Mouse (Mus musculus): ENCODE measurements at regions not wholly inside any gene's neighbourhood (a gene's known extent, or its start where the extent isn't known, plus 50 kb on each side); places are given as distances from the start of the nearest gene placed in this dataset.
A peak's percentile ranks its signal among the peaks of the same experiment; 100 is the strongest.

DNA sequence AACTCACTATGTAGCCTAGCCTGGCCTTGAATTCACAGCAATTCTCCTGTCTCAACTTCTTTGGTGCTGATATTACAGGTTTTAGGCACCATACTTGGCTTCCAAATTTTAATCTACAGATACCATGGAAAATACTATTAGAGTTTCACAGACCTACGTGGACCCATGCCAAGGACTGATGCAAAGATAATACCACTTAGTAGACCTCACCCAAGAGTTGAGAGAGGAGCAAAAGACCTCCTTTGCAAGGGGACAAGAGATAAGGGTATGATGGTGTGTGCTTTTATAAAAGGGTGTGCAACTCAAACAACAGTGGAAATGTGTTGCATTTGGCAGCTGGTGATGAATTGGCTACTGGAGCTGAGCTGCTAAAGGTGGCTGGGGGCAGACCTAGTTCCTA, 358.6 kb upstream of the Diaph2 start:
- no peak for DNase-seq (ENCODE audit: low spot score)

DNA sequence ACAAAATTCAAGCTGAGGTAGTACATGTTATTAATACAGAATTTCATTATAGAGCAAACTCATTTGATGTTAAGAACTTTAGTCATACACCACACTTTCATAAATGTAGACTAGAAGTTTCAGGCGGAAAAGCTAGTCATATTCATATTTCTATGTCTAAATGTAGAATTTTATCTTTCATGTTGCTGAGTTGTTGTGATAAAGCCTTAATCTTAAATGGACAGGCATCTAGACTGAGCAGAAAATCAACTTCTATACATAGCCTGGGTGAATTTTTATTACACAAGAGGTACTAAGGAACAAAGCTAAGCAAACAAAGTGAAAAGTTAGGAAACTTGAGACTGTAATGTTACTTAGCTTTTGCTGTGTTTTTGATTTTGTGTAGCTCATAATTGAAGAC, 341.8 kb upstream of the Diaph2 start:
- DNase-seq (ENCODE audit: low spot score) = no peak

DNA sequence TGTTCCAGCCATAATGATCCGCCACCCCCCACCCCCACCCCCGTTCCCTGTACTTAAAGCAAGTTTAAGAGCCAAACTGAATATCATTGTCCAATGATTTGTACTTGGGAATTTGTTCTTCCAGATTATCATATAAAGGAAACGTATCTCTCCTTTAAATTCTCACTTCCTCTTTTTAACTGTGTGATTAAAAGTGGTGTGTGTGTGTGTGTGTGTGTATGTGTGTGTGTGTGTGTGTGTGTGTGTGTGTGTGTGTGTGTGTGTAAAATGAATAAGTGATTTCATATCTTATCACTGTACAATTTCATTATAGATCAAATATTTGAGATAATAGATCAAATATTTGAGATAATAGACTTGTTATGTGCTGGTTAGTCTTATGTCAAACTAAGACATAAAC, 339.5 kb upstream of the Diaph2 start:
- no peak for DNase-seq (ENCODE audit: low spot score)

DNA sequence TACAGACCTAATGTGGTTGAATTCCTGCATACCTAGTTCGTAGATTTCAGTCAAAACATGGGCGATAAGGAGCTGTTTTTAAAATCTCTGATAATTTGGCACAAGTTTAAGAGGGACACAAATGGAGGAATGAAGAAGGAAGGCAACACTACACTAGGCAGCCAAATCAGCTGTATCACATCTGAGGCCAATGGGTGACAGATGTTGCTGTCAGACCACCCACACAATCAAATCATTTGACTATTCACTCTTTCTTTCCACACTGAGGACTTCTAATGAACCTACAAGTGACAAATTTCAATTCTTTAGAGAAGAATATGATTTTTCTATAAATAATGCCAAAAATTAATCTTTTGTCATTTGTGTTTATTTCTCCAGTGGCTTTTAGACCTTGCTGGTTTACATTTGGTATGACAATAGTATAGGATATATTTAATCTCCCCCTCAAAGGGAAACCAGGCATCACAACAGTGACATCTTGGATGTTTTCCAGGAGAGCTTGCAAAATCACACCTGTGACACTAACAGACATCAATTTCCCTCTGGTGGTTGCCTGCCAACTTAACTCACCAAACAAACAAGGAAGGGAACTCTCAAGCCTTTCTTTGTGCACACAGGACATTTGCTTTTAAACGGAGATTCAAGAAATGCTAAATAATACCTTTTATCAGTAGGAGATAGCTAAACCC, 336.5 kb upstream of the Diaph2 start:
- DNase-seq (ENCODE audit: low spot score) = no peak

DNA sequence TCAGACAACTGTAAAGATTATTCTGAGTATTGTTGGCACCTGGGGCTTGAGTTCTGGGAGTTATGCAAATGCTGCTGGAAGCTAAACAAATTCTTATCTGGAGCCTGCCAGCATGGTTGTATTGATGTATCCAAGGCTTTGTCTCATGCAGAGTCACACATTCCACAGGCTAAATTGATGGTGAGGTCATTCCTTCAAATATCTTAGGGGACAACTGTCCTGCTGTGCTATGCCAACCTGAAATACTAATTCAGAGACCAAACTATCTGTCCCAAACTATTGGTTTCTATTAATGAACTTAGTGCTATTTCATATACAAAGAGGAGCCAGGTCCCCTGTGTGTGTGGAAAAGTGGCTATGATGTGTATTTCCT, 335.9 kb upstream of the Diaph2 start:
- DNase-seq (ENCODE audit: low spot score) = no peak

DNA sequence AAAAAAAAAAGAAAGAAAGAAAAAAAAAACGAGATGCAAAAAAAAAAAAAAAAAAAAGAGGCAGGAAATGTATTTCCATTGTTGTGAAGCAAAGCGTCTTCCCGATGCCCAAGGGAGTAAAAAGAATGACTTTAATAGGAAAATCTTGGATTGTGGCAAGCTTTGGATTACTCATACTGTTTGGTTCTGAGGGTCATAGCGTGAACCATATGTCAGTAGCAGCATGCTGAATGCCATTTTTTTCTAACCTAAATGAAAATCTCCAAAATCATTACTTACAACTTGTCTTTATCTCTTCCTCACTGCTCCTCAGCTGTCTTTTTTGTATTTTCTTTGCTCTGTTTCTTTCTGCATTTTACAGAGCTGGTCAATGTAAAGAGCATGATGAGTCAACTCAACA, 334.2 kb upstream of the Diaph2 start:
- DNase-seq (ENCODE audit: low spot score) = no peak

DNA sequence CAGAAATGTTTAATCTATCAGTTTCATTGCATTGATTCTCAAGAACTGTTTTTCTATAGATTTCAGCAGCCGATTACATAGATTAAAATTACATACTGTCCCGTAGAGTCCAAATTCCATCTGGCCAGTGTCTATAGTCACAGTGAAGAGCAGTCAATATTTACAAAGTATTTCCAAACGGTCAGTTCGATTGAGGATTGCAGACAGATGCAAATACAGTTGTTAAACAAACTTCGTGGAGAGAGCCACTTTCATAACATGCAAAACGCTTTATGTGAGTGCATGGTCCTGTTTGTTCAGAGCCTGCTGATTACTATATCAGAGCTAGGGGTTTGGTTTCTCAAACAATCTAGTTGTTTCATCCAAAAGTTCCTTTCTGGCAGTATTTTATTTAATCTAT, 301.0 kb upstream of the Diaph2 start:
- DNase-seq (ENCODE audit: low spot score) = no peak

DNA sequence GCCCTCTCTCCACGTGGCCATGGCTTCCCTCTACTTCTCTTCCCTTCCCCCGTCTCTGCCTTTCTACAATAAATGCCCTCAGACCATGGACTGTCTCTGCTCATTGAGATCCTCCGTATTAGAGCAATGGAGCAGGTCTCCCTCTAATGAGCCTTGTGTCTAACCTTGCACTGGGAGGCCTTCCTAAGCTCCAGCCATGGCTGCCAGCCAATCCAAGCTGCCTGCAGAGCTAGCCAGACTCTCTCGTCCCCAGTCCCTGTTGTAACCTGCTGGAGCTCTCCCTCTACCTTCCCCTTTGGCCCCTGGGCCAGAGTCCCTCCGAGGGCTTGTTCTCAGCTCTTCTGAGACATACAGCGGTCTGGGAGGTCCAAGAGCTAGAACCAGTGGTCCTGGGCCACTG, 273.3 kb upstream of the Diaph2 start:
- peak; percentile 5 for DNase-seq (ENCODE audit: low spot score)

DNA sequence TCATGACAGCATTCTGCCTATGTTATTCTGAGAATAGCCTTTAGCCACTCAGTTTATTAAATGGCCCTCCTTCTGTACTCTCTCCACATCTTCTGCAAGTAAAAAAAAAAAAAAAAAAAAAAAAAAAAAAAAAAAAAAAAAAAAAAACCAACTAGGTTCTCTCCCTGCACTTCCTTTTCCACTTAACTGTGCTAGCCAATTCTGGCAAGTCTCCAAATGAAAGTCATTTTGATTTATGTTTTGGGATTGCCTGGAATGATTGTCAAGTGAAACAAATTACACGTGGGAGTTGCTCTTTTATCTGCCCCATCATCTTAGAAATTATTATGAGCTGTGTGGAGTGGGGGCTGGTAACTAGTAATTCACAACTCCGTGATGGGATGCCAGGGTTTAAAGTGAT, 255.0 kb upstream of the Diaph2 start:
- no peak for DNase-seq (ENCODE audit: low spot score)

Measured in ovary, postnatal 36 days (tissue).